Mouse (Mus musculus): ENCODE results near the gene Gm28729. TPM values are rescaled to one million over a fixed set of nuclear protein-coding genes. Genes with fewer than 3 reads are reported as not detected.
"Not testable (repeated sequence)": the region's sequence is repeated elsewhere in the genome, so short reads cannot be mapped to it uniquely, and the experiment has no call there.

The Gm28729 gene
- polyA plus RNA-seq, 1 experiment from 2014 or later, result not detected

GRCm38 (mm10) chr9:96483028-96483427 is 42.0 kb downstream of the Gm28729 start:
- ATAC-seq (ENCODE audit: low read depth), result no peak
- 80% methylated on average over 3 of the region's 3 CpGs for WGBS

GRCm38 (mm10) chr9:96478071-96478888 is 46.8 kb downstream of the Gm28729 start, which contains the start of gene Rnf7:
Rnf7 (minus strand) TSS chr9:96478675.
- Histone ChIP-seq H3K36me3 (peaks cover 9% of the 10 kb centered on the region), H3K4me2 (peak within 1 kb of the TSS; percentile 91), H3K27ac (replicated peaks) (peak within 1 kb of the TSS; percentile 89), H3K9ac (peak within 1 kb of the TSS; percentile 90), H3K27me3 (no peaks in the 10 kb centered on the region), H3K9me3 (no peaks in the 10 kb centered on the region), H3K4me1 (replicated peaks) (peaks cover 25% of the 10 kb centered on the region), H3K4me3 (peak within 1 kb of the TSS; percentile 72)
- ATAC-seq (ENCODE audit: low read depth), result peak; percentile 98
- WGBS, result under 1% methylated on average over 71 of the region's 74 CpGs

More at GRCm38 (mm10) chr9:96483028-96483427, 42.0 kb downstream of the Gm28729 start:
- Histone ChIP-seq H3K36me3 (no peaks in the 10 kb centered on the region), H3K9me3 (no peaks in the 10 kb centered on the region), H3K4me1 (replicated peaks) (no peaks in the 10 kb centered on the region), H3K4me2 (no peak overlapping the region), H3K4me3 (no peak overlapping the region), H3K27me3 (no peaks in the 10 kb centered on the region), H3K27ac (replicated peaks) (no peak overlapping the region), H3K9ac (no peak overlapping the region)

- no peak overlapping the region for H3K4me2 ChIP-seq
- H3K36me3 ChIP-seq, result peaks cover 45% of the 10 kb centered on the region
- H3K27ac ChIP-seq (replicated peaks), result no peak overlapping the region
- H3K4me1 ChIP-seq (replicated peaks), result peaks cover 23% of the 10 kb centered on the region
- no peak overlapping the region for H3K9ac ChIP-seq
- WGBS, result 67% methylated on average over 3 of the region's 3 CpGs
- no peak overlapping the region for H3K4me3 ChIP-seq
- no peaks in the 10 kb centered on the region for H3K9me3 ChIP-seq
- H3K27me3 ChIP-seq, result no peaks in the 10 kb centered on the region
- no peak for ATAC-seq (ENCODE audit: low read depth)
These were observed 52.7 kb downstream of the Gm28729 start for GRCm38 (mm10) chr9:96472356-96472755.

- not testable (repeated sequence) for H3K4me2 ChIP-seq; H3K4me3 ChIP-seq; ATAC-seq (ENCODE audit: low read depth); H3K9me3 ChIP-seq; H3K27ac ChIP-seq (replicated peaks); H3K9ac ChIP-seq; H3K27me3 ChIP-seq
- Histone ChIP-seq H3K36me3 (peaks cover 51% of the 10 kb centered on the region), H3K4me1 (replicated peaks) (peaks cover 16% of the 10 kb centered on the region)
- WGBS, result 84% methylated on average over 4 of the region's 4 CpGs
These were observed 53.4 kb downstream of the Gm28729 start for GRCm38 (mm10) chr9:96471681-96472080.

- H3K27ac ChIP-seq (replicated peaks), result no peak overlapping the region
- no peak for ATAC-seq (ENCODE audit: low read depth)
- no peak overlapping the region for H3K4me2 ChIP-seq
- WGBS, result 91% methylated on average over 8 of the region's 8 CpGs
- H3K9me3 ChIP-seq, result no peaks in the 10 kb centered on the region
- H3K9ac ChIP-seq, result no peak overlapping the region
- no peaks in the 10 kb centered on the region for H3K27me3 ChIP-seq
- peaks cover 5% of the 10 kb centered on the region; the same call in 1 of the 2 replicates for H3K4me1 ChIP-seq (replicated peaks)
- no peak overlapping the region for H3K4me3 ChIP-seq
- peaks cover 58% of the 10 kb centered on the region for H3K36me3 ChIP-seq
These were observed 54.6 kb downstream of the Gm28729 start for GRCm38 (mm10) chr9:96470266-96470974.

- no peak overlapping the region for H3K4me2 ChIP-seq
- 0 out of 2 replicates have a peak, but pooled peaks cover 3% of the 10 kb centered on the region for H3K4me1 ChIP-seq (replicated peaks)
- H3K36me3 ChIP-seq, result peaks cover 60% of the 10 kb centered on the region
- no peaks in the 10 kb centered on the region for H3K9me3 ChIP-seq
- ATAC-seq (ENCODE audit: low read depth), result no peak
- H3K27me3 ChIP-seq, result no peaks in the 10 kb centered on the region
- no peak overlapping the region for H3K9ac ChIP-seq
- no peak overlapping the region for H3K27ac ChIP-seq (replicated peaks)
- H3K4me3 ChIP-seq, result no peak overlapping the region
- 66% methylated on average over 8 of the region's 8 CpGs for WGBS
These were observed 55.4 kb downstream of the Gm28729 start for GRCm38 (mm10) chr9:96469556-96470265.

- H3K27me3 ChIP-seq, result no peaks in the 10 kb centered on the region
- H3K9me3 ChIP-seq, result peaks cover 8% of the 10 kb centered on the region; the same call in 1 of the 2 replicates
- H3K4me3 ChIP-seq, result no peak overlapping the region
- H3K4me1 ChIP-seq (replicated peaks), result no peaks in the 10 kb centered on the region
- peaks cover 38% of the 10 kb centered on the region for H3K36me3 ChIP-seq
- WGBS, result 70% methylated on average over 10 of the region's 10 CpGs
- H3K9ac ChIP-seq, result no peak overlapping the region
- no peak for ATAC-seq (ENCODE audit: low read depth)
- no peak overlapping the region for H3K4me2 ChIP-seq
- no peak overlapping the region for H3K27ac ChIP-seq (replicated peaks)
These were observed 61.4 kb downstream of the Gm28729 start for GRCm38 (mm10) chr9:96463708-96464107.

GRCm38 (mm10) chr9:96461607-96462006 is 63.5 kb downstream of the Gm28729 start:
- no peaks in the 10 kb centered on the region for H3K4me1 ChIP-seq (replicated peaks)
- H3K36me3 ChIP-seq, result peaks cover 18% of the 10 kb centered on the region; the same call in 1 of the 2 replicates
- H3K27ac ChIP-seq (replicated peaks), result 0 out of 2 replicates have a peak overlapping the region, but pooled peaks have one; percentile 70
- H3K4me2 ChIP-seq, result no peak overlapping the region
- 50% methylated on average over 1 of the region's 1 CpGs for WGBS
- H3K4me3 ChIP-seq, result no peak overlapping the region
- H3K27me3 ChIP-seq, result no peaks in the 10 kb centered on the region
- peaks cover 8% of the 10 kb centered on the region; the same call in 1 of the 2 replicates for H3K9me3 ChIP-seq
- ATAC-seq (ENCODE audit: low read depth), result no peak
- no peak overlapping the region for H3K9ac ChIP-seq

- Histone ChIP-seq H3K4me1 (replicated peaks) (no peaks in the 10 kb centered on the region; the same call in 1 of the 2 replicates), H3K9me3 (peaks cover 8% of the 10 kb centered on the region; the same call in 1 of the 2 replicates), H3K9ac (no peak overlapping the region), H3K27ac (replicated peaks) (peak overlapping the region; percentile 80), H3K27me3 (no peaks in the 10 kb centered on the region), H3K4me3 (no peak overlapping the region), H3K36me3 (peaks cover 11% of the 10 kb centered on the region; the same call in 1 of the 2 replicates), H3K4me2 (no peak overlapping the region)
- ATAC-seq (ENCODE audit: low read depth), result no peak
- WGBS, result 71% methylated on average over 10 of the region's 10 CpGs
These were observed 64.8 kb downstream of the Gm28729 start for GRCm38 (mm10) chr9:96460117-96460865.

GRCm38 (mm10) chr9:96455618-96456017 is 69.4 kb downstream of the Gm28729 start:
- peak; percentile 86 for ATAC-seq (ENCODE audit: low read depth)
- H3K27me3 ChIP-seq, result no peaks in the 10 kb centered on the region
- no peak overlapping the region for H3K4me2 ChIP-seq
- H3K9ac ChIP-seq, result no peak overlapping the region
- H3K4me1 ChIP-seq (replicated peaks), result no peaks in the 10 kb centered on the region; the same call in 1 of the 2 replicates
- H3K9me3 ChIP-seq, result no peaks in the 10 kb centered on the region
- WGBS, result 25% methylated on average over 8 of the region's 8 CpGs
- H3K36me3 ChIP-seq, result no peaks in the 10 kb centered on the region
- H3K27ac ChIP-seq (replicated peaks), result peak overlapping the region; percentile 89
- H3K4me3 ChIP-seq, result no peak overlapping the region

- Histone ChIP-seq H3K4me2 (no peak overlapping the region), H3K9ac (no peak overlapping the region), H3K4me1 (replicated peaks) (no peaks in the 10 kb centered on the region; the same call in 1 of the 2 replicates), H3K27ac (replicated peaks) (no peak overlapping the region), H3K4me3 (no peak overlapping the region), H3K27me3 (no peaks in the 10 kb centered on the region), H3K9me3 (no peaks in the 10 kb centered on the region; the same call in 1 of the 2 replicates), H3K36me3 (no peaks in the 10 kb centered on the region)
- ATAC-seq (ENCODE audit: low read depth), result no peak
- WGBS, result 92% methylated on average over 4 of the region's 4 CpGs
These were observed 72.1 kb downstream of the Gm28729 start for GRCm38 (mm10) chr9:96452956-96453355.

All from neural tube, embryonic 13.5 days (tissue).